Mouse (Mus musculus) E14TG2a.4 (cell line): ENCODE results near the gene Rnls.

Experiments used
- CTCF ChIP-seq: conservative IDR thresholded peaks from 2 replicates; pipeline ENCODE4 v1.5.1; 2014; ENCODE audit warnings: low read length
- POU5F1 ChIP-seq: IDR thresholded peaks from 2 replicates; pipeline ENCODE4 v1.6.1; 2014; ENCODE audit warnings: low read length, borderline replicate concordance

GRCm38 (mm10) chr19:33101093-33102007 is 290.7 kb downstream of the Rnls start:
- TF ChIP-seq CTCF = no peak
- no peak for TF ChIP-seq POU5F1
